Mouse (Mus musculus) liver, adult (tissue): ENCODE results near the gene Det1.

Experiments
- GATA4 ChIP-seq: IDR thresholded peaks from 2 replicates; pipeline ENCODE4 v1.6.1; 2014; ENCODE audit warnings: mild to moderate bottlenecking, low read length; ENCODE audit not compliant: insufficient replicate concordance

Det1 gene

DNA sequence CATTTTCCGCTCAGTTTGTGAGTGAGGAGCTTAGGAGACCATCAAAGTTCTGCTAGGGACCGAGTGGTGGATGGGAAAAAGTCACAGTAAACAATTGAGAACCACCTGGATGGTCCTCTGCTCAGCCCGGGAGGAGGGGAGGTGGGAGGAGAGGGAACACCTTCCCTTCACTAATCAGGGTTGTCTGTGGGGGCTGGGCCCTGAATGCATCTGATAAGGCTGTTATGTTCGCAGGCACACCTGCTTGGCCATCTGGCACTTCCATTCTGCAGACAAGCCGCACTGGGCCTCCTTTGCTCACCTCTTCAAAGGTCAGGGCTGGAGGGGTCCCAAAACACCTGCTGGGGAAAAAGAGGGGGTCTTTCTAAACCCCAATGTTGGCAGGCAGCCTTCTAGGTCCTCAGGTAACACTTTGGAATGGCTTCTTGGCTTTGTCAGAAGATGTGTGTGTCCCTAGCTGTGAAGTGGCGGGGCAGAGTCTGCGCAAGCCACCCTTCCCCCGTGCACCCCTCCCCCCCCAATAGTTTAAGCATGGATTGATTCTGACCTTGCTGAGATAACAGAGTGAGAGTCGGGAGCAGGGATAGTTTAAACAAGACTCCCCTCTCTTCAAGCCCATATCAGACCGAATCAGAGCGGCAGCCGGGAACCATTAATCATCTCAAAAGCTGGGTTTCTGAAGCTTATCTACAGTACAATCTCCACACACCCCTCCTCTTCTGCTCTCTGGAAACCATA, 18.3 kb upstream of the Det1 start:
- no peak for TF ChIP-seq GATA4

GRCm38 (mm10) chr7:78864446-78864802, 17.4 kb upstream of the Det1 start:
- TF ChIP-seq GATA4 = no peak

- TF ChIP-seq GATA4 = no peak
These were observed 16.9 kb upstream of the Det1 start for GRCm38 (mm10) chr7:78863796-78864445.

DNA sequence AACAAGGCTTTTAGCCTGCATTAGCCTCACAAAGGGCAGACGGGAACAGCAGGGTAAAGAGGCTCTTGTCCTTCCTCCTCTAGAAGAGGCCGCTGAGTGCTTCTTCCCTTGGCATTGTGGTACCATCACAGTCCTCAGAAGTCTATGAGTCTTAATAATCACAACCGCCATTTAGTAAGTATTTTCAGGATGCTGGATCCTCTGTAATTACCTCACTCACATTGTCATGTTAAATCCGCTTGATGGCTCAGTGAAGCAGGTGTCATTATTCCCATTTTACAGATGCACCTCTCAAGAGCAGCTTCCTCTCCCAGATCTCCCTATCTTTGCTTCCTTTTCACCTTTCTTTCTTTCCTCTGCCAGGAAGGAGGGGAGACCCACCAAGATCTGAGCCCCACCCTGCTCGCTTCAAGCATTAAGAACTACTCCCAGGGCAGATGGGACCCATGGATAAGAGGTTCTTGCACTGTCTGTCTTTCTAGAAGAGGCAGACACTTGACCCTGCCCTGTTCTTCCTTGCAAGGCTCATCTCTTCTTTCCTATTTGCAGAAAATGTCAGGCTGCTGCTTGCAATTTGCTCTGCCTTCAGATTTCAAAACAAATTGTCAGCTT, 8.1 kb upstream of the Det1 start:
- no peak for TF ChIP-seq GATA4

DNA sequence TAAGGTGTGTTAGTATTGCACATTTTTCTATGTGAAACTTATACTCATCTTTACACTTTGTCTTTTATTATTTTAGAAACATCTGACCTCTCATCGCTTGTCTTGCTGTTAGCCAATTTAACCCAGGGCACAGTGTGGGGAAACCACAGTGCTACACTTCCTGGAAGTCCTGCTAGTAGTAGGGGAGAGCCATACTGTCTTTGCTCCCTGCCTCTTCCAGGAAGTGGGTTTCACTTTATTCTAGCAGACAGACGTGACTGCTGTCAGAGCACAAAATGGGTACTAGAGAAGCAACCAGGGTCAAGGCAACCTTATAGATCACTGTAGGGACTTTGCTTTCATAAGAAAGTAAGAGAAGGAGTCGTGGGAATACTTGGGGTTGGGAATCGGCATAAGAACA, 7.0 kb upstream of the Det1 start:
- TF ChIP-seq GATA4 = no peak

GRCm38 (mm10) chr7:78846066-78846716, 872 bp downstream of the Det1 start:
- TF ChIP-seq GATA4 = no peak

DNA sequence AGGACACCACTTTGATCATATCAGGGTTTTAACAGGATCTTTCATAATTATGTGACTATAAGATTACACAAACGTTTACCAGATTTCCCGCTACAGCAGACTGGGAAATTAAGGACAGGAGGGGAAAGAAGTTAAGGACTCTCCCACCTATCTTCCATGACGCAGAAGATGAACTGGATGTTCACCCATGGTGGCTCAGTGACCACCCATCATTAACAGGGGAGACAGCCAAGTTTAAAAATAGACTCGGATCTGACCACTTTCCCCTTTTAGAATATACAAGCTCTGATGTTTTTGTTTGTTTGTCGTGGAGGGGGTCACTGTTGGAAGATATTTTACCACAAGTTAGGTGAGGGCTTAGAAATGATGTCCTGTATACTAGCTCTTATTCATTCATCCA, 5.5 kb downstream of the Det1 start:
- no peak for TF ChIP-seq GATA4

DNA sequence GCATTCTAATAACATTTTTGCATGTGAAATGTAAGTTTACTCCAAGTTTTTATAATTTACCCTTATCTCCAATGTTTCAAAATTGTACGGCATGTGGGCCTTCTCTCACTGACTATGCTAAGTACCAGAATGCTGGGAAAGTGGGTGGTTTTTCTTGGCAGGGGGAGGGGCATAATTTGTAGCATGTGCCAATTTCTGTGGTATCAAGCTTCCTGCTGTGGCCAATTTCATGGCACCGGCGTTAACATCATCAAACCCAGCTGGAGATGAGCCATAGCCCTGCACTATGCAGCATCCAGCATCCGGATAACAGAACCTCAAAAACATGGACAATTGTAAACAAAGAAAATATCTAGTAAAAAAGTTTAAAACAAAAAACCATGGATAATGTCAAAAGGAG, 9.8 kb downstream of the Det1 start:
- no peak for TF ChIP-seq GATA4

GRCm38 (mm10) chr7:78835656-78836055, 11.4 kb downstream of the Det1 start:
- TF ChIP-seq GATA4 = no peak

- no peak for TF ChIP-seq GATA4
These were observed 19.2 kb downstream of the Det1 start for GRCm38 (mm10) chr7:78827749-78828362.

DNA sequence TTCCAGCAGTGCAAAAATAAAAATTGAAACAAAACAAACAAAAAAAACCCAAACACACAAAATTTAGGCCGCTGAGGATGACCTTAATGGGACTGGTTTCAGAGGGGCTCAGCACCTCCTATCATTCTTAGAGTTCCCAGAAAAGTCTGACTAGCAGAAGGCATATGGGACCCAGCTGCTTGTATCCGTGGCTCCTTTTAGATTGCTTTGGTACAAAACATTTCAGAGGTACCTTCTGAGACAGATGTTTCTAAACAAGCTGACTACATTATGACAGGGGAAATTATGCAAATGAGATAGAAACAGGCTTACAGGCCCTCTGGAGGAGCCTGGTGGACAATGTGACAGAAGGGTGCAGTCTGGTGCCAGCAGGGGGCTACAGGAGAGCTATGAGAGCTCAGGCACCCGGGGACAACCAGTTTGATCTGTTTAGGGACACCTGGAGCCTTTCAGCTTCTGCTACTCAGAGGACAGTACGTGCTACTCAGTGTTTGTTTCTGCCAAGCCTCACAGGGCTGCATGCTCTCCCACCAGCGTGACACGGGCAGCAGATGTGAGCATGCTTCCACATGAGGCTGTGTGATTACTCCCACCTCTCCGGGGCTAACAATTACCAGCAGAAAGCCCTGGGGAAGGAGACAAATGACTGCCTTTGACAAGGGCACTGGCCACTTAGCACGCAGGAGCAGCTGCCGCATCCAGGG, 20.2 kb downstream of the Det1 start:
- no peak for TF ChIP-seq GATA4

- TF ChIP-seq GATA4 = no peak
These were observed 28.7 kb downstream of the Det1 start for GRCm38 (mm10) chr7:78818336-78818735.

DNA sequence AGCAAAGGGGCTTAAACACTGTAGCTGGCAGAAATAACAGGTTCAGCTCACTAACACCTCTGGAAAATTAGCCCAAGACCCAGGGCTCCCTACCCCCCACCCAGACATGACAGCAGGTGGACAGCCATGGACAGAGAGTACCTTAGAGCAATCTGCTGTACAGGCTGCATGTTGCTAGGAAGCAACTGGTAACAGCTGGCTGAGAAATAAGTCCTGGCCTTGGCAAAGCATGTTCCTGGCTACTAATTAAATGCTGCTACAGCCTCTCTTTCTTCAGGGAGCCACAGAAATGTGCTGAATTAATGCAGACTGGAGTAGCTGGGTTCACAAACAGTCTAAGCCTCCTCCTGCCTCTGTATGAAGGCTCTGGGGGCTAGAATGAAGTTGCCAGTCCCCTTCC, 32.3 kb downstream of the Det1 start:
- no peak for TF ChIP-seq GATA4

GRCm38 (mm10) chr7:78813791-78814190, 33.3 kb downstream of the Det1 start:
- TF ChIP-seq GATA4 = no peak

GRCm38 (mm10) chr7:78807192-78807591, 39.9 kb downstream of the Det1 start:
- TF ChIP-seq GATA4 = no peak

DNA sequence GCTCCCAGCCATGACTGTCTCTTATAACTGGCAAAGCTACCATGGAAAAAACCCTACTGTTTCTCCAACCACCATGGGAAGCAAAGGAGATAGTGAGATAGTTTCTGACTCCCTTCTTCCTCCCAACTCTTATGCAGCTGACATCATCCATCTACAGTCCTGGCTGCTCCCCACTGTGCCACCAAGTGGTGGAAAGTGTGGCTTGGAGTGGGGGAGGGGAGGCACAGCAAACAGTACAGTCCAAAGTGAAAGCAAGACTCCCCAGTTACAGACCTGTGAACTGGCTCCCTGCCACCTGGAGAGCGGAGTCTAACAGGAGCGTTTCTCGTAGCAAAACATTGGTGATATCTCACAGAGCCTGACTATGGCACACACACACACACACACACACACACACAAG, 43.2 kb downstream of the Det1 start:
- TF ChIP-seq GATA4 = no peak
